Mouse (Mus musculus) spleen, adult 2 months (tissue): ENCODE results near the gene H2-D1.

Experiments used
- CTCF ChIP-seq: fragments of 200-500 bp; IDR thresholded peaks from 2 replicates; pipeline ENCODE4 v1.5.1; 2011; ENCODE audit warnings: mild to moderate bottlenecking, inconsistent platforms; ENCODE audit not compliant: insufficient read depth, insufficient read length, insufficient replicate concordance; ENCODE audit errors: extremely low read depth
- POLR2A ChIP-seq: fragments of 200-500 bp; IDR thresholded peaks from 2 replicates; pipeline ENCODE4 v1.6.1; 2011; ENCODE audit warnings: low read depth, low read length, inconsistent platforms

DNA sequence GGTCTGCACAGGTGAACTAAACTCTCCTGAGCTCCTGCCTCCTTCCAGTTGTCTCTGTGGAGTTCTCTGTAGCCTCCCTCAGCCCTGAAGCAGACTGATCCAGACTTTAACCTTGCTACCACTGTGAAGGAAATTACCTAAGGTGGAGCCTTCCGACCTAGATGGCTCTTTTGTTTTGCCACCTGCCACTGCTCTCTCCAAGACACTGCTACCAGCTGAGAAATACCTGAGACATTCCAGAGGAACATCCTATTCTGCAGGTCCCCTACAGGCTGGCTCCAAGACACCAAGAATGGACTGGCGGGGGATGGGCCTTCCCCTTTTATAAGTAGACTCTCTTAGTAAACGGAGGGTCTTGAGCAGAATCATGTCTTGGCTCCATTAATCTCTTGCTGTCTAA lies 17.7 kb downstream of the H2-D1 start:
- TF ChIP-seq CTCF, result no peak
- TF ChIP-seq POLR2A, result no peak
